Mouse (Mus musculus) C2C12 (cell line): ENCODE measurements around the gene Gm9821. TPM values are rescaled to one million over a fixed set of nuclear protein-coding genes. Genes with fewer than 3 reads are reported as not detected.

Experiments
- H3K27me3 ChIP-seq: one replicate; pipeline ENCODE4 v1.6.1; 2011; ENCODE audit not compliant: control insufficient read depth, insufficient read depth, insufficient read length
- H3K36me3 ChIP-seq: one replicate; pipeline ENCODE4 v1.6.1; 2011; ENCODE audit not compliant: control insufficient read depth, insufficient read depth
- H3K4me3 ChIP-seq: one replicate; pipeline ENCODE4 v1.5.1; 2011; ENCODE audit warnings: mild to moderate bottlenecking, control low read depth; ENCODE audit not compliant: poor library complexity, insufficient read depth, severe bottlenecking
- H3K79me2 ChIP-seq: one replicate; pipeline ENCODE4 v1.6.1; 2011; ENCODE audit not compliant: control insufficient read depth, insufficient read depth
- H3K79me3 ChIP-seq: one replicate; pipeline ENCODE4 v1.6.1; 2011; ENCODE audit warnings: low read depth, control low read depth
- H3ac ChIP-seq: one replicate; pipeline ENCODE3; 2011; ENCODE audit warnings: low read depth; ENCODE audit not compliant: control insufficient read depth, insufficient read length
- CEBPB ChIP-seq: IDR thresholded peaks from one replicate; pipeline ENCODE4 v1.6.1; 2011; ENCODE audit warnings: low read depth, mild to moderate bottlenecking, control low read depth, moderate library complexity
- CTCF ChIP-seq: IDR thresholded peaks from one replicate; pipeline ENCODE4 v1.5.1; 2011; ENCODE audit not compliant: control insufficient read depth, insufficient read depth, insufficient read length
- FOSL1 ChIP-seq: IDR thresholded peaks from one replicate; pipeline ENCODE4 v1.8.0; 2011; ENCODE audit warnings: mild to moderate bottlenecking, low read length; ENCODE audit not compliant: poor library complexity, insufficient read depth, severe bottlenecking
- MAX ChIP-seq: IDR thresholded peaks from one replicate; pipeline ENCODE4 v1.6.1; 2011; ENCODE audit warnings: mild to moderate bottlenecking, control low read depth
- MYOD1 ChIP-seq: IDR thresholded peaks from one replicate; pipeline ENCODE4 v1.6.1; 2011; ENCODE audit warnings: low read depth; ENCODE audit not compliant: control insufficient read depth, insufficient read length
- MYOG ChIP-seq: IDR thresholded peaks from one replicate; pipeline ENCODE4 v1.6.1; 2011; ENCODE audit not compliant: control insufficient read depth, insufficient read length; ENCODE audit errors: extremely low read depth
- USF1 ChIP-seq: IDR thresholded peaks from one replicate; pipeline ENCODE4 v1.6.1; 2011; ENCODE audit warnings: low read depth, mild to moderate bottlenecking, control low read depth, moderate library complexity
- polyA plus RNA-seq: library from polyadenylated mRNA; unstranded; fragments of >200 nt; fragmentation: generic; extraction: Trizol; gene quantifications from one replicate; pipeline ENCODE4 v1.2.1, GENCODE M21; 2012; ENCODE audit warnings: missing spikeins

Gm9821 gene
- polyA plus RNA-seq, 1 experiment, result 0.43 TPM

DNA sequence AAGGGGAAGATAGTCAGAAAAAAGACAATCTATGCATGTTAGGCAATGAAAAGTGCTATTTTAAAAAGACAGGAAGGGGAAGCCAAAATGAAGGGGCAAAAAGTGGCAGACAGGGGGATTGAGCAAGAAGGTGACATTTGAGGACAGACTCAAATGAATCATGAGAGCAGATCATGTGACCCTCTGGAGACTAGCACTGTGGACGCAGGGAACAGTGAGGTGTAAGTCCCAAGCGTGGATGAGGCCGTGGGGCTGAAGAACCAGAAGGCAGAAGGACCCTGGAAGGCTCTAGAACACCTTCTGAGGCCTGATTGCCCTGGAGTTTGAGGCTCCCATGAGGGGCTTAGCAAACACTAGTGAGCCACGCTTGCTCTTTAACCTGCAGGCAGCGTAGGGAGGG, 20.9 kb downstream of the Gm9821 start:
- Histone ChIP-seq H3K79me3 (peaks cover 15% of the 10 kb centered on the region), H3K79me2 (peaks cover 19% of the 10 kb centered on the region), H3ac (no peak overlapping the region), H3K4me3 (no peak overlapping the region), H3K36me3 (no peaks in the 10 kb centered on the region), H3K27me3 (no peaks in the 10 kb centered on the region)
- TF ChIP-seq CEBPB (no peak), MYOD1 (no peak), FOSL1 (no peak), USF1 (peak; percentile 17), CTCF (no peak)

GRCm38 (mm10) chr2:91967962-91968361, 22.5 kb downstream of the Gm9821 start:
- TF ChIP-seq CTCF (no peak), FOSL1 (no peak), MYOG (no peak), USF1 (no peak), MAX (no peak), CEBPB (no peak), MYOD1 (no peak)
- Histone ChIP-seq H3ac (no peak overlapping the region), H3K36me3 (no peaks in the 10 kb centered on the region), H3K79me2 (peaks cover 3% of the 10 kb centered on the region), H3K4me3 (no peak overlapping the region), H3K79me3 (peaks cover under 1% of the 10 kb centered on the region), H3K27me3 (no peaks in the 10 kb centered on the region)

GRCm38 (mm10) chr2:91971231-91972097, 26.0 kb downstream of the Gm9821 start:
- Histone ChIP-seq H3K27me3 (peaks cover 20% of the 10 kb centered on the region), H3K79me3 (no peaks in the 10 kb centered on the region), H3K79me2 (no peaks in the 10 kb centered on the region), H3ac (no peak overlapping the region), H3K36me3 (no peaks in the 10 kb centered on the region), H3K4me3 (no peak overlapping the region)
- TF ChIP-seq USF1 (no peak), FOSL1 (no peak), MAX (no peak), CEBPB (no peak), MYOG (no peak), CTCF (no peak), MYOD1 (no peak)

DNA sequence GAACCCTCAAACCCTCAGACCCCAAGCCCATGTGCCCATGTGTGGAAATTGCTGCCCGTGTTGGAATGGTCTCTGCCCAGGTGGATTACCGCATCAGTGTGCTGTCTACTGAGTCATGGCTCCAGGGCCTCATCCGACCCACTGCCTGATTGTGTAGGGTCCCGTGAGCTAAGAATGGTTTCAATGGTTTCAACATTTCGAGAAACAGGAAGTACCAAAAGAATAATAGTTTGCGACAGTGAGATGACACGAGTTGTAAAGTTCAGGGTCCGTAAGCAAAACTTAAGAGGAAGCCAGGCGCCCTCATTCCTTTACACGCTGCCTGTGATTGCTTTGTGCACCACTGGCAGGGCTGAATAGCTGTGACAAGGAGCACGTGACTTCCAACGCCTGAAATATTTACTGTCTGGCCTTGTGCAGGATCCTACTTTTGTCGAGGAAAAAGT, 26.6 kb downstream of the Gm9821 start:
- TF ChIP-seq MAX, result no peak
- TF ChIP-seq CTCF, result no peak
- no peak for TF ChIP-seq USF1
- TF ChIP-seq CEBPB, result no peak
- no peak for TF ChIP-seq MYOD1
- no peak for TF ChIP-seq FOSL1
- no peak for TF ChIP-seq MYOG
- no peaks in the 10 kb centered on the region for H3K79me2 ChIP-seq
- no peak overlapping the region for H3ac ChIP-seq
- H3K79me3 ChIP-seq, result no peaks in the 10 kb centered on the region
- H3K36me3 ChIP-seq, result no peaks in the 10 kb centered on the region
- peaks cover 27% of the 10 kb centered on the region for H3K27me3 ChIP-seq
- no peak overlapping the region for H3K4me3 ChIP-seq

- Histone ChIP-seq H3ac (no peak overlapping the region), H3K4me3 (no peak overlapping the region), H3K79me3 (no peaks in the 10 kb centered on the region), H3K79me2 (no peaks in the 10 kb centered on the region), H3K36me3 (no peaks in the 10 kb centered on the region), H3K27me3 (peaks cover 29% of the 10 kb centered on the region)
- no peak for TF ChIP-seq MYOG
- TF ChIP-seq FOSL1, result no peak
- TF ChIP-seq USF1, result no peak
- no peak for TF ChIP-seq MYOD1
- TF ChIP-seq MAX, result no peak
Measured at GRCm38 (mm10) chr2:91973416-91974135, 28.1 kb downstream of the Gm9821 start.
